Mouse (Mus musculus) liver, postnatal 0 days (tissue): ENCODE results near the gene Sema5a. TPM values are rescaled to one million over a fixed set of nuclear protein-coding genes. Genes with fewer than 3 reads are reported as not detected.

Source experiments
- ATAC-seq: fragments of 200-750 bp; cut with Nextera tagmentation; 2 replicates; pipeline ENCODE4 v1.8.0; 2017; ENCODE audit warnings: mild to moderate bottlenecking, moderate library complexity
- DNase-seq: peaks from one replicate; pipeline ENCODE4 v3.0.0-alpha.2; 2016
- H3K27ac ChIP-seq: fragments of 300-500 bp; sonication (generic); 2 replicates; pipeline ENCODE4 v1.5.1; 2014; ENCODE audit warnings: antibody characterized with exemption, moderate library complexity, mild to moderate bottlenecking, low read depth
- H3K27me3 ChIP-seq: fragments of 300-500 bp; sonication (generic); 2 replicates; pipeline ENCODE4 v1.6.1; 2014; ENCODE audit warnings: low read length, control low read depth, mixed read lengths; ENCODE audit not compliant: insufficient read depth
- H3K36me3 ChIP-seq: fragments of 300-500 bp; sonication (generic); replicated peaks from 2 replicates; pipeline ENCODE4 v1.6.1; 2014; ENCODE audit warnings: mild to moderate bottlenecking, control low read depth, low read length, moderate library complexity, mixed read lengths; ENCODE audit not compliant: insufficient read depth
- H3K4me1 ChIP-seq: fragments of 300-500 bp; sonication (generic); 2 replicates; pipeline ENCODE4 v1.6.1; 2014; ENCODE audit warnings: antibody characterized with exemption, mild to moderate bottlenecking, control low read depth; ENCODE audit not compliant: insufficient read depth
- H3K4me2 ChIP-seq: fragments of 300-500 bp; sonication (generic); 2 replicates; pipeline ENCODE4 v1.6.1; 2014; ENCODE audit warnings: low read depth, mild to moderate bottlenecking, low read length, moderate library complexity, mixed read lengths
- H3K4me3 ChIP-seq: fragments of 300-500 bp; sonication (generic); 2 replicates; pipeline ENCODE4 v1.5.1; 2014; ENCODE audit warnings: low read depth, low read length
- H3K9ac ChIP-seq: fragments of 300-500 bp; sonication (generic); replicated peaks from 2 replicates; pipeline ENCODE4 v1.6.1; 2014; ENCODE audit warnings: mild to moderate bottlenecking, moderate library complexity
- H3K9me3 ChIP-seq: fragments of 300-500 bp; sonication (generic); 2 replicates; pipeline ENCODE4 v1.6.1; 2016; ENCODE audit warnings: mild to moderate bottlenecking, control low read depth, low read length, mixed read lengths
- CTCF ChIP-seq: sonication (generic); IDR thresholded peaks from 2 replicates; pipeline ENCODE4 v1.5.1; 2016; ENCODE audit warnings: antibody characterized with exemption, low read depth
- EP300 ChIP-seq: IDR thresholded peaks from 2 replicates; pipeline ENCODE4 v1.6.1; 2016; ENCODE audit warnings: antibody characterized with exemption, low read depth, mild to moderate bottlenecking
- WGBS: fragments of 180-500 bp; shearing (Covaris S2); extraction: QIAGEN DNeasy Blood & Tissue Kit; methylation state at CpG from one replicate; pipeline ENCODE4 v1.1.7; 2014; ENCODE audit not compliant: insufficient replicate concordance; 5-methylcytosine and 5-hydroxymethylcytosine counted together
- polyA plus RNA-seq: library from polyadenylated mRNA; unstranded; fragments of >200 nt; fragmentation: Nextera tagmentation; extraction: Ambion mirVana; gene quantifications from 2 replicates; pipeline ENCODE4 v1.2.1, GENCODE M21; 2015

Gene Sema5a
- polyA plus RNA-seq, 1 experiment from 2014 or later = 0.36 TPM

- Histone ChIP-seq H3K27ac (no peak overlapping the region), H3K36me3 (no peaks in the 10 kb centered on the region), H3K27me3 (no peaks in the 10 kb centered on the region), H3K4me3 (no peak overlapping the region), H3K4me2 (no peak overlapping the region), H3K4me1 (no peaks in the 10 kb centered on the region), H3K9me3 (no peaks in the 10 kb centered on the region), H3K9ac (no peak overlapping the region)
- TF ChIP-seq CTCF = no peak
- no peak for TF ChIP-seq EP300
- WGBS = 70% methylated on average over 5 of the region's 5 CpGs
- ATAC-seq (no peak), DNase-seq (no peak)
Measured at GRCm38 (mm10) chr15:32260942-32261341, 16.3 kb downstream of the Sema5a start.

DNA sequence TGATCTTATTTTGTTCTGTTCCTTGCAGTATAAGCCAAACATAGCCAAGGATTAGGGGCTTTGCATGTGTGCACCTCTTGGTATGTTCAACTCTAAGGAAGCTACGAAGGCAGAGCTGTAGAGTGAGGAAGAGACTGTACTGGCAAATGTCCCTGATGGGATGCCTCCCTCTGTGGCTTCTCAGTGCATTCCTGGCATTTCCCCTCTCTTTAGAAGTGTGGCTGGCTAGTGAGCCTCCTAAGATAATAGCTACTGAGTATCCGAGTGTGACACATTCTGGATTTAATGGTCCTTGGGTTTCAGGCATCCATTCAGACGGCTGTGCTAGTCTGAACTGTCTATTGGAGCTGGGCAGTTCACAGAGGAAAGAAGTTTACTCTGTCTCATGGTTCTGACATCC, 19.0 kb downstream of the Sema5a start:
- 67% methylated on average over 3 of the region's 3 CpGs for whole genome bisulfite sequencing
- Histone ChIP-seq H3K27ac (no peak overlapping the region), H3K4me2 (no peak overlapping the region), H3K4me3 (no peak overlapping the region), H3K36me3 (no peaks in the 10 kb centered on the region), H3K9me3 (no peaks in the 10 kb centered on the region), H3K9ac (no peak overlapping the region), H3K27me3 (no peaks in the 10 kb centered on the region), H3K4me1 (no peaks in the 10 kb centered on the region)
- ATAC-seq = no peak
- TF ChIP-seq CTCF (no peak), EP300 (no peak)
- no peak for DNase-seq

GRCm38 (mm10) chr15:32264822-32265377, 20.3 kb downstream of the Sema5a start:
- no peaks in the 10 kb centered on the region for H3K9me3 ChIP-seq
- DNase-seq = no peak
- H3K36me3 ChIP-seq = no peaks in the 10 kb centered on the region
- no peak overlapping the region for H3K9ac ChIP-seq
- no peak for TF ChIP-seq EP300
- TF ChIP-seq CTCF = no peak
- H3K4me1 ChIP-seq = no peaks in the 10 kb centered on the region
- H3K27me3 ChIP-seq = no peaks in the 10 kb centered on the region
- 71% methylated on average over 7 of the region's 7 CpGs for WGBS
- H3K4me2 ChIP-seq = no peak overlapping the region
- peak overlapping the region; percentile 46; the same call in 1 of the 2 replicates for H3K27ac ChIP-seq
- no peak for ATAC-seq
- H3K4me3 ChIP-seq = no peak overlapping the region

- H3K27me3 ChIP-seq = no peaks in the 10 kb centered on the region
- H3K27ac ChIP-seq = peak overlapping the region; percentile 46
- no peak overlapping the region for H3K4me2 ChIP-seq
Measured at GRCm38 (mm10) chr15:32265378-32265934, 20.8 kb downstream of the Sema5a start.

DNA sequence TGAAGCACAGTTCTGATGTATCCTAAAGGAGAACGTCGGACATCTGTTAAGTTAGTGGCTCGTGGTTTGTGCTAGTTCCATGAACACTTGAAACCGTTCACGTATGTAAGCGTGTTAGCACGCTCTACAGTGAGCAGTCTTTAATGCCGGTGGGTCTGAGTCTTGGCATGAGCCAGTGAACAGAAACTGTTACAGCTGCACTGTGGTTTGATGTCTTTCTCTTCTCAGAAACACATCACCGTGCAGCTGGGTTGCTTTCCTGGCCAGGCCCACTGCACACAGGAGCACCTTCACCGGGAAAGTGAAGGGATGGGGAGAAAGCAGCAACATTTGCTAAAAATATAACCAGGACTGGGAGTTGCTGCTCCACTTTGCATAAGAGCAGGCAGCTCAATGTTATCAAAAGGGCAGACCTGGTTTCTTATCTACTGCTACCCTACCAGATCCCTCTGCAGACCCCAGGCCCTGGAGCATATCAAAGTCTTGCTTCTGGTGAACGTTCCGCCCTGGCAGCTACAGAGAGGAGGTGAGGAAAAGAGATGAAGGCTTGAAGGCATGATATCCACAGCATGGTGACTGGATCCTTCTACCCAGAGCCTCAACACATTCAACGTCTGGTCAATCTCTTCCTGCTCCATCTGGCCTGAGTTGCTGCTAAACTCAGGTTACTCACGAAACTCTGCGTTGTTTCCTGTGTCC, 21.7 kb downstream of the Sema5a start:
- Histone ChIP-seq H3K27ac (peak overlapping the region; percentile 46), H3K4me1 (no peaks in the 10 kb centered on the region), H3K4me2 (no peak overlapping the region), H3K4me3 (no peak overlapping the region), H3K9ac (no peak overlapping the region), H3K9me3 (no peaks in the 10 kb centered on the region), H3K36me3 (no peaks in the 10 kb centered on the region), H3K27me3 (no peaks in the 10 kb centered on the region)
- DNase-seq (no peak), ATAC-seq (peak; percentile 49; the same call in 1 of the 2 replicates)
- TF ChIP-seq EP300 = no peak
- WGBS = 60% methylated on average over 15 of the region's 15 CpGs

More at GRCm38 (mm10) chr15:32265378-32265934, 20.8 kb downstream of the Sema5a start:
- TF ChIP-seq CTCF = no peak
- no peak for TF ChIP-seq EP300
- Histone ChIP-seq H3K9ac (no peak overlapping the region), H3K9me3 (no peaks in the 10 kb centered on the region), H3K4me1 (no peaks in the 10 kb centered on the region), H3K36me3 (no peaks in the 10 kb centered on the region), H3K4me3 (no peak overlapping the region)
- peak; percentile 76 for ATAC-seq
- WGBS = 59% methylated on average over 9 of the region's 9 CpGs
- DNase-seq = peak; percentile 21

- no peak for DNase-seq
- ATAC-seq = no peak
- 59% methylated on average over 2 of the region's 2 CpGs for WGBS
Measured at GRCm38 (mm10) chr15:32270106-32270505, 25.5 kb downstream of the Sema5a start.

More at GRCm38 (mm10) chr15:32270106-32270505, 25.5 kb downstream of the Sema5a start:
- Histone ChIP-seq H3K4me3 (no peak overlapping the region), H3K27me3 (no peaks in the 10 kb centered on the region), H3K4me1 (no peaks in the 10 kb centered on the region), H3K9me3 (no peaks in the 10 kb centered on the region), H3K36me3 (no peaks in the 10 kb centered on the region), H3K27ac (no peak overlapping the region), H3K4me2 (no peak overlapping the region), H3K9ac (no peak overlapping the region)
- TF ChIP-seq EP300 (no peak), CTCF (no peak)
